Mouse (Mus musculus): ENCODE results near the gene Mthfd1l. TPM values are rescaled to one million over a fixed set of nuclear protein-coding genes. Genes with fewer than 3 reads are reported as not detected.

The Mthfd1l gene
- 0.37 TPM for polyA plus RNA-seq (2014; fragmentation: Illumina TruSeq; extraction: RNeasy Lipid Tissue Mini Kit (QIAGEN cat#74804); ENCODE audit: low read depth, low replicate concordance)

GRCm38 (mm10) chr10:3972981-3973588 lies at the start of gene Mthfd1l:
Gene Mthfd1l, plus strand, starts transcription at chr10:3973118.

Other genes with a start within 250 kb of the Mthfd1l start
- 6.6 TPM for gene Plekhg1, start 232.8 kb upstream of the Mthfd1l start, polyA plus RNA-seq (2014; fragmentation: Illumina TruSeq; extraction: RNeasy Lipid Tissue Mini Kit (QIAGEN cat#74804); ENCODE audit: low read depth, low replicate concordance)